Mouse (Mus musculus) cortical plate, adult 2 months (tissue): ENCODE measurements around the gene Cnksr3. TPM values are rescaled to one million over a fixed set of nuclear protein-coding genes. Genes with fewer than 3 reads are reported as not detected.
A peak's percentile ranks its signal among the peaks of the same experiment; 100 is the strongest.

Experiments
- H3K27ac ChIP-seq: fragments of 200-500 bp; 2 replicates; pipeline ENCODE4 v1.5.1; 2012; ENCODE audit warnings: low read length, control low read depth, inconsistent platforms; ENCODE audit not compliant: insufficient read depth
- H3K4me1 ChIP-seq: fragments of 200-500 bp; 2 replicates; pipeline ENCODE4 v1.6.1; 2011; ENCODE audit warnings: low read length; ENCODE audit not compliant: control insufficient read depth, insufficient read depth
- H3K4me3 ChIP-seq: fragments of 200-500 bp; 2 replicates; pipeline ENCODE4 v1.5.1; 2011; ENCODE audit warnings: mild to moderate bottlenecking, low read length, control low read depth; ENCODE audit not compliant: insufficient read depth
- CTCF ChIP-seq: fragments of 200-500 bp; IDR thresholded peaks from 2 replicates; pipeline ENCODE4 v1.5.1; 2011; ENCODE audit warnings: mild to moderate bottlenecking, control low read depth, low read length; ENCODE audit not compliant: insufficient read depth; ENCODE audit errors: extremely low read depth
- POLR2A ChIP-seq: fragments of 200-500 bp; IDR thresholded peaks from 2 replicates; pipeline ENCODE4 v1.6.1; 2011; ENCODE audit warnings: mild to moderate bottlenecking, low read length, control low read depth; ENCODE audit not compliant: insufficient read depth; ENCODE audit errors: extremely low read depth
- polyA plus RNA-seq: library from polyadenylated mRNA; depleted of rRNA; stranded (reverse); fragments of >200 nt; gene quantifications from 2 replicates; pipeline ENCODE4 v1.2.3, GENCODE M21; 2012

Gene Cnksr3
- polyA plus RNA-seq, 1 experiment = 7.0 TPM

GRCm38 (mm10) chr10:7180296-7180695 is 31.7 kb downstream of the Cnksr3 start:
- TF ChIP-seq POLR2A = no peak
- TF ChIP-seq CTCF = no peak
- Histone ChIP-seq H3K4me3 (no peak overlapping the region), H3K27ac (no peak overlapping the region), H3K4me1 (no peaks in the 10 kb centered on the region)

GRCm38 (mm10) chr10:7178571-7178970 is 33.5 kb downstream of the Cnksr3 start:
- no peak overlapping the region for H3K4me3 ChIP-seq
- TF ChIP-seq POLR2A (no peak), CTCF (no peak)
- H3K27ac ChIP-seq = no peak overlapping the region
- H3K4me1 ChIP-seq = no peaks in the 10 kb centered on the region

- Histone ChIP-seq H3K4me1 (no peaks in the 10 kb centered on the region), H3K4me3 (no peak overlapping the region), H3K27ac (no peak overlapping the region)
- TF ChIP-seq POLR2A (no peak), CTCF (no peak)
Observed at GRCm38 (mm10) chr10:7176205-7176910, 35.7 kb downstream of the Cnksr3 start.

- Histone ChIP-seq H3K27ac (no peak overlapping the region), H3K4me3 (no peak overlapping the region), H3K4me1 (no peaks in the 10 kb centered on the region)
- TF ChIP-seq CTCF (no peak), POLR2A (no peak)
Observed at GRCm38 (mm10) chr10:7174480-7174879, 37.6 kb downstream of the Cnksr3 start.

- Histone ChIP-seq H3K4me1 (no peaks in the 10 kb centered on the region), H3K4me3 (no peak overlapping the region), H3K27ac (no peak overlapping the region)
- TF ChIP-seq CTCF (no peak), POLR2A (no peak)
Observed at GRCm38 (mm10) chr10:7173098-7173497, 38.9 kb downstream of the Cnksr3 start.

- Histone ChIP-seq H3K27ac (no peak overlapping the region), H3K4me3 (no peak overlapping the region), H3K4me1 (no peaks in the 10 kb centered on the region)
- TF ChIP-seq POLR2A (no peak), CTCF (no peak)
Observed at GRCm38 (mm10) chr10:7170434-7170833, 41.6 kb downstream of the Cnksr3 start.

GRCm38 (mm10) chr10:7163031-7163430 is 49.0 kb downstream of the Cnksr3 start:
- H3K4me1 ChIP-seq = peaks cover 2% of the 10 kb centered on the region; the same call in 1 of the 2 replicates
- no peak overlapping the region for H3K27ac ChIP-seq
- TF ChIP-seq CTCF (no peak), POLR2A (no peak)

GRCm38 (mm10) chr10:7159061-7159511 is 53.0 kb downstream of the Cnksr3 start:
- 0 out of 2 replicates have a peak overlapping the region, but pooled peaks have one; percentile 1 for H3K4me3 ChIP-seq
- peaks cover 2% of the 10 kb centered on the region; the same call in 1 of the 2 replicates for H3K4me1 ChIP-seq
- H3K27ac ChIP-seq = no peak overlapping the region
- TF ChIP-seq CTCF (no peak), POLR2A (no peak)

More at GRCm38 (mm10) chr10:7163031-7163430, 49.0 kb downstream of the Cnksr3 start:
- no peak overlapping the region for H3K4me3 ChIP-seq

GRCm38 (mm10) chr10:7158285-7159060 is 53.6 kb downstream of the Cnksr3 start:
- no peak for TF ChIP-seq POLR2A
- TF ChIP-seq CTCF = no peak
- Histone ChIP-seq H3K4me1 (peaks cover 2% of the 10 kb centered on the region; the same call in 1 of the 2 replicates), H3K27ac (no peak overlapping the region), H3K4me3 (0 out of 2 replicates have a peak overlapping the region, but pooled peaks have one; percentile 1)

GRCm38 (mm10) chr10:7154877-7155276 is 57.2 kb downstream of the Cnksr3 start:
- no peak overlapping the region for H3K4me3 ChIP-seq
- H3K27ac ChIP-seq = no peak overlapping the region
- H3K4me1 ChIP-seq = peaks cover 2% of the 10 kb centered on the region; the same call in 1 of the 2 replicates
- no peak for TF ChIP-seq POLR2A
- no peak for TF ChIP-seq CTCF
